Mouse (Mus musculus): ENCODE measurements at regions not wholly inside any gene's neighbourhood (a gene's known extent, or its start where the extent isn't known, plus 50 kb on each side); places are given as distances from the start of the nearest gene placed in this dataset.

DNA sequence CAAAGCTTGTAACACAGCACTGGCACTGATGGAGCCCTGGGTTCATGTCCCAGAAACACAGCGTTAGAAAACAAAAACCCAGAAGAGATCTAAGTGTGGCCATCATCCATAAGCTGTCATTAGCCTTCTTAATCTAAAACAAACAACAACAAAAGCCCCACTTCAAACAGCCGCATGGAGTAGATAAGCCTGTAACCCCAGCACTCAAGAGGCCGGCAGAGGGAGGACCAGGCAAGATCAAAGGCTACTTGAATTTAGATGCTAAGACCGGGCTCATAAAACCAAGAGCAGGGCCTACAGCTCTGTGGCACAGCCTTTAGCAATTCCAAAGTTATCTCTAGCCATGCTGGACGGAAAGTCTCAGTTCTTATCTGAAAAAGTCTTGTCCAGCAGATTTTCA is 215.4 kb upstream of the Mkln1 start:
- DNase-seq (ENCODE audit: low spot score) (no peak), ATAC-seq (ENCODE audit: low FRiP score, low read depth) (no peak)
- no peak overlapping the region for H3K4me2 ChIP-seq (replicated peaks; ENCODE audit: low read depth, low read length, severe bottlenecking)
- 11% methylated on average over 5 of the region's 5 CpGs for WGBS
- H3K36me3 ChIP-seq (ENCODE audit: control insufficient read depth, insufficient read depth, low read length): no peaks in the 10 kb centered on the region
- no peak for TF ChIP-seq POLR2A (IDR thresholded peaks at IDR 0.05; ENCODE audit: borderline replicate concordance, extremely low read depth, insufficient read depth, insufficient read length)
- no peak overlapping the region for H3K27ac ChIP-seq (replicated peaks; ENCODE audit: low read depth, low read length)
- no peaks in the 10 kb centered on the region for H3K4me1 ChIP-seq (ENCODE audit: control insufficient read depth, insufficient read depth, low read length)
- H3K9ac ChIP-seq (ENCODE audit: low read depth, low read length, severe bottlenecking): no peak overlapping the region
- no peaks in the 10 kb centered on the region for H3K9me3 ChIP-seq (ENCODE audit: control insufficient read depth, low read length)
- H3K27me3 ChIP-seq (ENCODE audit: control insufficient read depth, insufficient read depth, low read length): no peaks in the 10 kb centered on the region
- no peak overlapping the region for H3K4me3 ChIP-seq (replicated peaks; ENCODE audit: low read length)

DNA sequence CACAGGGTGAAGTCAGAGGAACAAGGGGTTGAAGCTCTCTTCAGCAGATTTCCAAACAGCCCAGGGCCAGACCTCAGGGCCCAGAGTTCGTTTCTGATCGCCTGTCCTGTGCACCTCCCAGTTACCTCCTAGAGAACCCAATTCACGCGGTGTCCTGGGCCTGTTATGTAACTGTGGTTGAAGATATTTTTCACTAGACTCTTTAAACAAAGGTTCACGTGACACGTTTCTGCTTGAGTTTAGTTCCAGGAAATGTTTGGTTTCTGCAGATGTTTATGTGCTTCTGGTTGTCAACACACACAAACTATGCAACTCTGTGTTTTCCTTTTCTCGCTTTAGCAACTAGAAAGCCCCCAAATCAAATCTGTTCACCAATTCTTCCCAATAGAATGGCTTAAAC is 214.0 kb upstream of the Mkln1 start:
- Histone ChIP-seq H3K4me2 (replicated peaks; ENCODE audit: low read depth, low read length, severe bottlenecking) (no peak overlapping the region), H3K9me3 (ENCODE audit: control insufficient read depth, low read length) (no peaks in the 10 kb centered on the region), H3K4me1 (ENCODE audit: control insufficient read depth, insufficient read depth, low read length) (no peaks in the 10 kb centered on the region), H3K9ac (ENCODE audit: low read depth, low read length, severe bottlenecking) (no peak overlapping the region), H3K36me3 (ENCODE audit: control insufficient read depth, insufficient read depth, low read length) (no peaks in the 10 kb centered on the region), H3K27ac (replicated peaks; ENCODE audit: low read depth, low read length) (no peak overlapping the region), H3K4me3 (replicated peaks; ENCODE audit: low read length) (no peak overlapping the region), H3K27me3 (ENCODE audit: control insufficient read depth, insufficient read depth, low read length) (no peaks in the 10 kb centered on the region)
- 85% methylated on average over 7 of the region's 7 CpGs for WGBS
- no peak for TF ChIP-seq POLR2A (IDR thresholded peaks at IDR 0.05; ENCODE audit: borderline replicate concordance, extremely low read depth, insufficient read depth, insufficient read length)
- ATAC-seq (ENCODE audit: low FRiP score, low read depth) (no peak), DNase-seq (ENCODE audit: low spot score) (no peak)

- 74% methylated on average over 2 of the region's 2 CpGs for WGBS
- H3K9me3 ChIP-seq (ENCODE audit: control insufficient read depth, low read length): no peaks in the 10 kb centered on the region
- ATAC-seq (ENCODE audit: low FRiP score, low read depth) (no peak), DNase-seq (ENCODE audit: low spot score) (no peak)
- no peak overlapping the region for H3K4me2 ChIP-seq (replicated peaks; ENCODE audit: low read depth, low read length, severe bottlenecking)
- H3K27me3 ChIP-seq (ENCODE audit: control insufficient read depth, insufficient read depth, low read length): no peaks in the 10 kb centered on the region
- H3K4me1 ChIP-seq (ENCODE audit: control insufficient read depth, insufficient read depth, low read length): no peaks in the 10 kb centered on the region
- no peaks in the 10 kb centered on the region for H3K36me3 ChIP-seq (ENCODE audit: control insufficient read depth, insufficient read depth, low read length)
- no peak overlapping the region for H3K9ac ChIP-seq (ENCODE audit: low read depth, low read length, severe bottlenecking)
- H3K27ac ChIP-seq (replicated peaks; ENCODE audit: low read depth, low read length): no peak overlapping the region
- H3K4me3 ChIP-seq (replicated peaks; ENCODE audit: low read length): no peak overlapping the region
- TF ChIP-seq POLR2A (IDR thresholded peaks at IDR 0.05; ENCODE audit: borderline replicate concordance, extremely low read depth, insufficient read depth, insufficient read length): no peak
Measured at GRCm38 (mm10) chr6:31185151-31185550, 213.4 kb upstream of the Mkln1 start.

DNA sequence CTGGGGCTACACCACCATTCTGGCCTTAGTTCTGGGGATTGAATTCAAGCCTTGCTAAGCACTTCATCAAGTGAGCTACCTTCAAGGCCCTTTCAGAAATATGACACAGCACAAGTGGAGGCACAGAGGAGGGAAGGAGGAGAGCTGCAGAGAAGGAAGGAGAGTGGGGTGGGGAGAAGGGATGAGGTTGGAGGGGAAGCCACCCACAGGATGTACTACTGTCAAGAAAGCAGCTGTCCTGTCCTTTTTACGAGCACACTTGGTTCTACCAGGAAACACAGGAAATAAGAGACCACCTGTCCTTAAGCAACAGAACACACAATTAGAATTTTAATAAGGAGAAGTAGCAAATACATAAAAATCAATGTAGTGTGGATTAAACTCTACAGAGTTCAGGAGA is 210.5 kb upstream of the Mkln1 start:
- no peaks in the 10 kb centered on the region for H3K27me3 ChIP-seq (ENCODE audit: control insufficient read depth, insufficient read depth, low read length)
- WGBS: 71% methylated on average over 1 of the region's 1 CpGs
- TF ChIP-seq POLR2A (IDR thresholded peaks at IDR 0.05; ENCODE audit: borderline replicate concordance, extremely low read depth, insufficient read depth, insufficient read length): no peak
- ATAC-seq (ENCODE audit: low FRiP score, low read depth): no peak
- no peaks in the 10 kb centered on the region for H3K4me1 ChIP-seq (ENCODE audit: control insufficient read depth, insufficient read depth, low read length)
- DNase-seq (ENCODE audit: low spot score): no peak
- no peak overlapping the region for H3K4me2 ChIP-seq (replicated peaks; ENCODE audit: low read depth, low read length, severe bottlenecking)
- H3K4me3 ChIP-seq (replicated peaks; ENCODE audit: low read length): no peak overlapping the region
- no peaks in the 10 kb centered on the region for H3K36me3 ChIP-seq (ENCODE audit: control insufficient read depth, insufficient read depth, low read length)
- H3K9me3 ChIP-seq (ENCODE audit: control insufficient read depth, low read length): no peaks in the 10 kb centered on the region
- no peak overlapping the region for H3K27ac ChIP-seq (replicated peaks; ENCODE audit: low read depth, low read length)
- H3K9ac ChIP-seq (ENCODE audit: low read depth, low read length, severe bottlenecking): no peak overlapping the region

GRCm38 (mm10) chr6:31189060-31189459 is 209.5 kb upstream of the Mkln1 start:
- no peak for DNase-seq (ENCODE audit: low spot score)
- Histone ChIP-seq H3K9me3 (ENCODE audit: control insufficient read depth, low read length) (no peaks in the 10 kb centered on the region), H3K36me3 (ENCODE audit: control insufficient read depth, insufficient read depth, low read length) (no peaks in the 10 kb centered on the region), H3K9ac (ENCODE audit: low read depth, low read length, severe bottlenecking) (no peak overlapping the region), H3K4me2 (replicated peaks; ENCODE audit: low read depth, low read length, severe bottlenecking) (no peak overlapping the region), H3K27me3 (ENCODE audit: control insufficient read depth, insufficient read depth, low read length) (no peaks in the 10 kb centered on the region), H3K4me3 (replicated peaks; ENCODE audit: low read length) (no peak overlapping the region), H3K4me1 (ENCODE audit: control insufficient read depth, insufficient read depth, low read length) (no peaks in the 10 kb centered on the region), H3K27ac (replicated peaks; ENCODE audit: low read depth, low read length) (no peak overlapping the region)
- no peak for ATAC-seq (ENCODE audit: low FRiP score, low read depth)
- 61% methylated on average over 7 of the region's 7 CpGs for WGBS
- TF ChIP-seq POLR2A (IDR thresholded peaks at IDR 0.05; ENCODE audit: borderline replicate concordance, extremely low read depth, insufficient read depth, insufficient read length): no peak

- H3K9ac ChIP-seq (ENCODE audit: low read depth, low read length, severe bottlenecking): no peak overlapping the region
- H3K4me2 ChIP-seq (replicated peaks; ENCODE audit: low read depth, low read length, severe bottlenecking): no peak overlapping the region
- DNase-seq (ENCODE audit: low spot score) (no peak), ATAC-seq (ENCODE audit: low FRiP score, low read depth) (no peak)
- no peaks in the 10 kb centered on the region for H3K4me1 ChIP-seq (ENCODE audit: control insufficient read depth, insufficient read depth, low read length)
- no peak for TF ChIP-seq POLR2A (IDR thresholded peaks at IDR 0.05; ENCODE audit: borderline replicate concordance, extremely low read depth, insufficient read depth, insufficient read length)
- no peak overlapping the region for H3K27ac ChIP-seq (replicated peaks; ENCODE audit: low read depth, low read length)
- no peaks in the 10 kb centered on the region for H3K36me3 ChIP-seq (ENCODE audit: control insufficient read depth, insufficient read depth, low read length)
- no peaks in the 10 kb centered on the region for H3K9me3 ChIP-seq (ENCODE audit: control insufficient read depth, low read length)
- 78% methylated on average over 5 of the region's 5 CpGs for WGBS
- H3K4me3 ChIP-seq (replicated peaks; ENCODE audit: low read length): no peak overlapping the region
- H3K27me3 ChIP-seq (ENCODE audit: control insufficient read depth, insufficient read depth, low read length): no peaks in the 10 kb centered on the region
Measured at GRCm38 (mm10) chr6:31190070-31190469, 208.5 kb upstream of the Mkln1 start.

Data from limb, embryonic 14.5 days (tissue).